Mouse (Mus musculus): Measurements from ENCODE around the gene Chmp2b.

Gene Chmp2b

GRCm38 (mm10) chr16:65561963-65562863 is at the start of gene Chmp2b:
TSS of gene Chmp2b (minus strand) at chr16:65562726.
- DNase-seq (ENCODE audit: low read depth, low spot score), result peak; percentile 91

DNA sequence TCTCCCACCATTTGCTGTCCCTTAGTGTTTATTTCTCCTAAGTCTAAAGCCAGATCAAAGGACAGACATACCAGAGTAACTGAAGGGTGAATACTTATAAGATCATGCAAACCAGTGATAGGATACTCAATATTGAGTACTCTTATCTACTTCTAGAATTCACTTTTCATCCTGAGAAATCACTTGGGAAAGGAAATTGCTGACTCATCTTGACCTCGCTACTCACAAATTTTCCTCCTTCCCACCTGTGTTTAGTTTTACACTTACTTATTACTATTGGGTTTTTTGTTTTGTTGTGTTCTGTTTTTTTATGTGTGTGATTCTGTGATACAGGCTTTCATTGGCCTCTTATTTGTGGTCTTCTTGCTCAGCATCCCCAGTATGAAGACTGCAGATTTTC is 49.2 kb upstream of the Chmp2b start:
- no peak for DNase-seq (ENCODE audit: low read depth, low spot score)

DNA sequence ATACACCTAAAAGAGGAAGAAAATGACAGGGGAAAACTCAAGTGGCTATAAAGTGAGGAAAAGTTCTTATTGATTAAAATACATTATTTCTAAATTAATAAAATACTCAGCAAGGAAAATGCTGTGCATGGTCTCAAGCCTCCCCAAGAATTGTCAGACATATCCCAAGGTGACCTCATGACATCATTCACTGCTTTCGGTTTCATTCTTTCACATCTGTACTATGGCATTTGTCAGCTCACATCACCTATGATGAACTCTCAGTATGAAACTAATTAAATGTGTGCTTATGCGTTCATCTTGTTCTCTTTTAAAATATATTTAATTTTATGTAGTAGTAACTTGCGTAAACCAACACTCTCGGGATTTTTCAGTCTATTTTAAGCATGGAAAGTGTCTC is 38.3 kb upstream of the Chmp2b start:
- no peak for DNase-seq (ENCODE audit: low read depth, low spot score)

- no peak for DNase-seq (ENCODE audit: low read depth, low spot score)
Observed at GRCm38 (mm10) chr16:65586111-65586865, 23.8 kb upstream of the Chmp2b start.

DNA sequence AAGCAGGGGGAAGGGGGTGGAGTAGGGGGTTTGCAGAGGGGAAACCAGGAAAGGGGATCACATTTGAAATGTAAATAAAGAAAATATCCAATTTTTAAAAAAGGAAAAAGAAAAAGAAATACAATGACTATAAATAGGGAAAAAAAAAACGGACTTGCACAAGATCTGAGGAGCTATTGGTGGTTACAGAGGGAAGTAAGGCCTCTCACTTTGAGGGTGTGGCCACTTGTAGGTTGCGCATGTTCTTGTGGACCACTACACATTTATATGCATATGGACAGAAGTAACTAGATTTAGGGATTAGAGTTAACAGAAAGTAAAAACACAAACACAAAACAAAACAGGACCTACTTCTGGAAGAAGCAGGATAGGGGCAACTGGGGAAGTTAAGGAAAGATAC is 23.2 kb upstream of the Chmp2b start:
- DNase-seq (ENCODE audit: low read depth, low spot score), result no peak

DNA sequence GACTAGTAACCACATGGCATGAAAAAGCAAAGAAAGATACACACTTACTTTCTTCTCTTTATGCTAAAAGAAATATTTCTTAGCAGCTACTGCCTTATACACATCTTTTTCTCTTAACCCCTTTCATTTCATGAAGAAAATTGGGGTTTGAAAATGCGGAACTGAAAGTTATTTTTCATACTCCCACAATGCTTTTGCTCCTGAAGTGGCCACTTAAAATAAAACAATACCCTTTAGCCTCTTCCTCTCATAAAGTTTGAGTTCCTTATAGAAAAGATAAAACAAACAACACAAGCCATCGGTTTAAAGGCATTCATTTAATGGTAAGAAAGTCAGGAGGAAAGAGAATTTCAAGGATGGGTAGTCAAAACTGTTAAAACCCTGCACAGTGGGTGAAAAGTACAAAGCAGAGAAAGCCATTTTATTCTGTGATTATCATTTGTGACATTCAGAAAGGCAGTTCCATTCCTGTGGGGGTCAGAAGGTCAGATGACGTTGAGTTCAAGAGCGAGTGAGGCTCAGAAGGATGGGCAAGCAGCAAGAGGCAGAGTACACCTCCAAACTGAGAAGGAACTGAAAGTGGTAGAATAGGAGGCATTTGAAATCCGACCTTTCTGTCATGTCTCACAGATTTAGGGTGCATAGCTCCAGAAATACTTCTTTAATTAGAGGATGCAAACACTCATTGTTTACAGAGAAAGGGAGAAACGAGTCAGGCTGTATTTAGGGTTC is 14.9 kb upstream of the Chmp2b start:
- DNase-seq (ENCODE audit: low read depth, low spot score), result no peak

GRCm38 (mm10) chr16:65568853-65569252 is 6.3 kb upstream of the Chmp2b start:
- DNase-seq (ENCODE audit: low read depth, low spot score), result no peak

DNA sequence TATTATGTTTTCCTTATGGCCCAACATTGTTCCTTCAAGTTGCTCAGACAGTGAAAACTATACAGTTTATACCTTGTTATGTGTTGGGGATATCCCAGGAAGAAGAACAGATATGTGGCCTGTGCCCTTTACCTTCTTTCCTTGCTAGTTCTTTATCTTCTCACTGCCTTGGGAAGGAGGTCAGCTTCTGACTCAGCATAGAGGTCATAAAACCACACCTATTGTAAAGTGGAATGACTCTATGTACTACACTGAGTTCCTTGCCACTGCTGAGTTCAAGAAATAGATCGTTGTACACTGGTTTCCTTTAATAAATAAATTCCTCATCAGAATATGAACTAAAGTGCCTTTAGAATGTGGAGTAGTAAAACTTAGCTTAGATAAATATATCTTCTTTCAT is 2.4 kb upstream of the Chmp2b start:
- no peak for DNase-seq (ENCODE audit: low read depth, low spot score)

DNA sequence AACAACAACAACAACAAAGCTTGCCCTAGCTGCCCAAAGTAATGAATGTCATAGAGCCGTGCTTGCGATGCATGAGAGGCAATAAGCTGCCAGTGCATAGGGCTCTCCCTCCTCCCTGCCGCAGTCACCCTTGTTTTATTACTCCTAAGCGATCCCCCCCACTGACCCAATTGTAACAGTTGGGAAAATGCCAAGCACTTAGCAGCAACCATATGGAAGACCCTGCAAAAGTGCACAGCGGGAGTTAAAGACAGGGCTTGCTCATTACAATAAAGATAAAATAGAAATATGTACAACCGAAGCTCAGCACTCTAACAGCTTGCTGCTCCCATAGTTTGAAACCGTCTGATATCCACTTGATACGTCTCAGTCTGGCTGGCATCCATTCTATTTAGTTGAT is 1.8 kb upstream of the Chmp2b start:
- DNase-seq (ENCODE audit: low read depth, low spot score), result no peak

DNA sequence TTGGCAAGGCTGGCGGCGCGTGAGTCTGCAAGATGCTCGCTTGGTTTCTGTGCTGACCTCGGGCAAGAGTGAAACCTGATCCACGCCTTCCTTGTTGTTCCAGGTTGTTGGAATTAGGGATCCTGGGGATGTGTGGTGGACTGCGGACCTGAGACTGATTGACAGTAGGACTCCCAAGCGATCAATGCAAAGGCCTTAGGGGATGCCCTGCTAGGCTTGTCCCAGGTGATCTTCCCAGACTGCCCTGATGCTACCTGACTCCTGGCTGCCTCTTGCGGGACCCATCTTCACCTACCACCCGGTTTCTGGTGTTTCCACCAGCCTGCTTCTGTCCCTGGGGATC is 309 bp upstream of the Chmp2b start:
- no peak for DNase-seq (ENCODE audit: low read depth, low spot score)

GRCm38 (mm10) chr16:65560996-65561962 is 1.2 kb downstream of the Chmp2b start:
- DNase-seq (ENCODE audit: low read depth, low spot score), result peak; percentile 38

- DNase-seq (ENCODE audit: low read depth, low spot score), result no peak
Observed at GRCm38 (mm10) chr16:65559591-65559990, 2.9 kb downstream of the Chmp2b start.

DNA sequence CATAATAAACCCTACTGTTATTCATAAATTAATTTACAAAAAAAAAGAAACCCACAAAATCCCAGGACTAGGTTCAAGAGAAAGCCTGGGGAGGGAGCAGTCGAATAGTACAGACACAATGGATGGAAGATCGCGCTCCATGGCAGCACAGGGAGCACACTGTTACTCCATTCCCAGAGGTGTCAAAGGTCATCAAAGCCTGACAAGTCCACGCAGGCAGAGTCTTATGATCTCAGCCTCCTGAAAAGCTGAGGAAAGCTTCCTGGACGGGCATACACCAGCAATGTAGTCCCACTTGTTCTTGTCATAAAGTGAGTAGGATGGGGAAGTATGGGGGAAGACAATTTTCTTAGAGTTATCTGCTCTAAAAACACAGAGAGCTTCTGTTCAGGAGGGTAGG is 5.2 kb downstream of the Chmp2b start:
- no peak for DNase-seq (ENCODE audit: low read depth, low spot score)

DNA sequence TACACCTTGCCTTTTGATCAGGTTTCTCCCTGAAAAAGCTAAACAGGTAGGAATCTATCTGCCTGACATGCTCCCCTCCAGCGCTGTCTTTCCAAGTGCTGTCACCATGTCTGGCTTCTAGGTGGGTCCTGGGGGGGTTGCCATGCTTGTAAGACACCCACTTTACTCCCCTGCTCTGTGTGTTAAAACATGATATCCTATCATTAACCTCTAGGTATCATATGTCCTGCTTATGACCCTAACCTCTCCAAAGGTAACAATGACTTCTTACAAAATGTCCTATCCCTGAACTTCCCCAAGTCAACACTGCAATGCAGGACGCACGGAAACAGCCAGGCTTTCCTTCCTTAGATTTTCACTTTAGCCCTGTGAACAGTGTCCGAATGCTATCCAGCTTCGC is 8.3 kb downstream of the Chmp2b start:
- no peak for DNase-seq (ENCODE audit: low read depth, low spot score)

GRCm38 (mm10) chr16:65550814-65551213 is 11.7 kb downstream of the Chmp2b start:
- no peak for DNase-seq (ENCODE audit: low read depth, low spot score)

GRCm38 (mm10) chr16:65548960-65549359 is 13.6 kb downstream of the Chmp2b start:
- no peak for DNase-seq (ENCODE audit: low read depth, low spot score)

DNA sequence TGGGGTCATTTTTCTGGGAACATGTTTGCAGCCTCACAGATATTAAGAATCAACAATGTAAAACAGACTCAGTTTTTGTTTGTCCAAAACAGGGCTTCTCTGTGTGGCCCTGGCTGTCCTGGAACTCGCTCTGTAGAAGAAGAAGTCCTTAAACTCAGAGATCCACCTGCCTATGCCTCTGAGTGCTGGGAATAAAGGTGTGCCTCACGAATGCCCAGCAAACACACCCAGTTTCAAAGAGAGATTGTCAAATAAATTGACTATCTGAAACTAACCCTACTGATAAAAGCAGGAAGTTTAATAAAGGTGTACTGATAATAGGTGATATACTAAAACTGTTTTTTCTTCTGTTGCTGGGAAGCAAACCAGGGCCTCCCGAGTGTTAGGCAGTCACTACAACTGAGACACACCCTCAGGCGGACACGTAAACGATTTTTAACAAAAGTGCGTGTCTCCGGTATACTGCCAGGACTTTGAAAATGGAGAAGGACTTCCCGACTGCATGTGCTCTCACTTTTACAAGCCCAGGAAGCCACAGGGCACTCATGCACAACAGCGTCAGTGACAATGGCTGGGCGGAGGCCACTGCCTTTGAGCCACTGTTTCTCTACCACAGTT is 18.7 kb downstream of the Chmp2b start:
- no peak for DNase-seq (ENCODE audit: low read depth, low spot score)

GRCm38 (mm10) chr16:65533315-65533999 is 29.1 kb downstream of the Chmp2b start:
- peak; percentile 44 for DNase-seq (ENCODE audit: low read depth, low spot score)

DNA sequence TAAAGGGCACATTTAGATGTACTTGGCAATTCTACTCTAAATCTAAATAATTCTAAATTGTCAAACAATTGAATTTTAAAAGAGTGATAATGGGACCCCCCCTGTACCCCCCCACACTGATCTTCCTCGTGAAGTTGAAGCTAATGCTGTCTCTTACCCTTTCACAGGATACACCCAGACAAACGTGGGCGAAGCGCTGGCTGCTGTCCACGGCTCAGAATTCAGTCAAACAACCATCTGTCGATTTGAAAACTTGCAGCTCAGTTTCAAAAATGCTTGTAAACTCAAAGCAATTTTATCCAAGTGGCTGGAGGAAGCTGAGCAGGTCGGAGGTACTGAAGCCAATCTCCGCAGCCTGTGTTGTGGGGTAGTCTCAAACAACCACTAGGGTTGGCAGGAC is 30.9 kb downstream of the Chmp2b start:
- no peak for DNase-seq (ENCODE audit: low read depth, low spot score)

- DNase-seq (ENCODE audit: low read depth, low spot score), result no peak
Observed at GRCm38 (mm10) chr16:65529589-65529988, 32.9 kb downstream of the Chmp2b start.
